Mouse (Mus musculus) MEL (cell line): ENCODE data around the gene Fbn1. TPM values are rescaled to one million over a fixed set of nuclear protein-coding genes. Genes with fewer than 3 reads are reported as not detected.

Experiments
- DNase-seq: peaks from one replicate; pipeline ENCODE4 v3.0.0; 2011; ENCODE audit warnings: low read depth, low spot score
- H3K27ac ChIP-seq: 2 replicates; pipeline ENCODE4 v1.5.1; 2012; ENCODE audit warnings: low read depth, mild to moderate bottlenecking, control low read depth, low read length, moderate library complexity; ENCODE audit not compliant: control insufficient read depth
- H3K27me3 ChIP-seq, 2 experiments: fragments of 150-350 bp in 1 of 2; sonication (generic) in 1 of 2; 2 replicates each; pipeline ENCODE4 v1.6.1; 2012; ENCODE audit warnings: low read length in 2 of 2, mild to moderate bottlenecking in 2 of 2, improper control_type of control experiment in 1 of 2, moderate library complexity in 1 of 2; ENCODE audit not compliant: insufficient read depth in 2 of 2, control insufficient read depth in 1 of 2
- H3K36me3 ChIP-seq, 2 experiments: 2 replicates each; pipeline ENCODE4 v1.6.1; 2012 to 2014; ENCODE audit warnings: low read length in 2 of 2, improper control_type of control experiment in 1 of 2, inconsistent platforms in 1 of 2, mild to moderate bottlenecking in 1 of 2; ENCODE audit not compliant: insufficient read depth in 2 of 2, control insufficient read depth in 1 of 2
- H3K4me1 ChIP-seq, 2 experiments: fragments of 150-350 bp in 1 of 2; sonication (generic) in 1 of 2; 2 replicates each; pipeline ENCODE4 v1.6.1; 2012; ENCODE audit warnings: low read length in 2 of 2, improper control_type of control experiment in 1 of 2, mild to moderate bottlenecking in 1 of 2; ENCODE audit not compliant: insufficient read depth in 2 of 2, control insufficient read depth in 1 of 2
- H3K4me3 ChIP-seq, 2 experiments: fragments of 150-350 bp in 1 of 2; sonication (generic) in 1 of 2; 2 replicates each; pipeline ENCODE4 v1.5.1; 2012; ENCODE audit warnings: low read depth in 2 of 2, low read length in 2 of 2, mild to moderate bottlenecking in 2 of 2, moderate library complexity in 2 of 2, control low read depth in 1 of 2, improper control_type of control experiment in 1 of 2; ENCODE audit not compliant: control insufficient read depth in 1 of 2, insufficient read depth in 1 of 2
- H3K79me2 ChIP-seq: 2 replicates; pipeline ENCODE4 v1.6.1; 2012; ENCODE audit warnings: mild to moderate bottlenecking, low read length, moderate library complexity; ENCODE audit not compliant: control insufficient read depth, poor library complexity, insufficient read depth
- H3K9ac ChIP-seq: 2 replicates; pipeline ENCODE4 v1.6.1; 2012; ENCODE audit warnings: low read depth, mild to moderate bottlenecking, control low read depth, low read length, moderate library complexity; ENCODE audit not compliant: control insufficient read depth, poor library complexity, severe bottlenecking
- H3K9me3 ChIP-seq: fragments of 150-350 bp; sonication (generic); replicated peaks from 2 replicates; pipeline ENCODE4 v1.6.1; 2012; ENCODE audit warnings: mild to moderate bottlenecking, low read length, improper control_type of control experiment, moderate library complexity; ENCODE audit not compliant: insufficient read depth
- CHD2 ChIP-seq: IDR thresholded peaks from 2 replicates; pipeline ENCODE4 v1.6.1; 2011; ENCODE audit warnings: low read length, improper control_type of control experiment
- CTCF ChIP-seq, 3 experiments: IDR thresholded peaks in 2 of 3; conservative IDR thresholded peaks in 1 of 3; 2 replicates each; pipeline ENCODE4 v1.5.1; 2011 to 2012; ENCODE audit warnings: low read length in 3 of 3, low read depth in 2 of 3, mild to moderate bottlenecking in 2 of 3, improper control_type of control experiment in 1 of 3, inconsistent platforms in 1 of 3, mixed read lengths in 1 of 3, moderate library complexity in 1 of 3; ENCODE audit not compliant: control insufficient read depth in 1 of 3, insufficient read depth in 1 of 3, poor library complexity in 1 of 3, severe bottlenecking in 1 of 3
- E2F4 ChIP-seq: IDR thresholded peaks from 2 replicates; pipeline ENCODE4 v1.6.1; 2011; ENCODE audit warnings: low read depth, low read length, improper control_type of control experiment, borderline replicate concordance
- GATA1 ChIP-seq: IDR thresholded peaks from 2 replicates; pipeline ENCODE4 v1.6.1; 2011; ENCODE audit warnings: low read depth, low read length, improper control_type of control experiment
- MAFK ChIP-seq: IDR thresholded peaks from 2 replicates; pipeline ENCODE4 v1.6.1; 2011; ENCODE audit warnings: low read depth, mild to moderate bottlenecking, low read length, improper control_type of control experiment, borderline replicate concordance
- MAX ChIP-seq: IDR thresholded peaks from 2 replicates; pipeline ENCODE4 v1.6.1; 2011; ENCODE audit warnings: low read length, improper control_type of control experiment
- MAZ ChIP-seq: IDR thresholded peaks from 2 replicates; pipeline ENCODE4 v1.6.1; 2012; ENCODE audit warnings: low read depth, mild to moderate bottlenecking, inconsistent platforms, low read length, improper control_type of control experiment
- MEF2A ChIP-seq: IDR thresholded peaks from 2 replicates; pipeline ENCODE4 v1.6.1; 2014; ENCODE audit warnings: low read depth, mild to moderate bottlenecking, inconsistent platforms, low read length, improper control_type of control experiment; ENCODE audit not compliant: poor library complexity, insufficient replicate concordance, severe bottlenecking; ENCODE audit errors: extremely low read depth
- MXI1 ChIP-seq: IDR thresholded peaks from 2 replicates; pipeline ENCODE4 v1.6.1; 2011; ENCODE audit warnings: mild to moderate bottlenecking, low read depth, low read length, improper control_type of control experiment
- MYC ChIP-seq: IDR thresholded peaks from 2 replicates; pipeline ENCODE4 v1.6.1; 2011; ENCODE audit warnings: low read depth, mild to moderate bottlenecking, low read length, improper control_type of control experiment, moderate library complexity
- NELFE ChIP-seq: IDR thresholded peaks from 2 replicates; pipeline ENCODE4 v1.6.1; 2011; ENCODE audit warnings: low read depth, low read length, improper control_type of control experiment
- RAD21 ChIP-seq: IDR thresholded peaks from 2 replicates; pipeline ENCODE4 v1.6.1; 2011; ENCODE audit warnings: mild to moderate bottlenecking, low read depth, low read length, improper control_type of control experiment
- RCOR1 ChIP-seq: IDR thresholded peaks from 2 replicates; pipeline ENCODE4 v1.6.1; 2012; ENCODE audit warnings: low read depth, mild to moderate bottlenecking, inconsistent platforms, low read length, improper control_type of control experiment
- SIN3A ChIP-seq: IDR thresholded peaks from 2 replicates; pipeline ENCODE4 v1.6.1; 2012; ENCODE audit warnings: low read length, improper control_type of control experiment, inconsistent platforms
- SMC3 ChIP-seq: IDR thresholded peaks from 2 replicates; pipeline ENCODE4 v1.6.1; 2011; ENCODE audit warnings: low read depth, low read length, improper control_type of control experiment
- TBP ChIP-seq: IDR thresholded peaks from 2 replicates; pipeline ENCODE4 v1.8.0; 2011; ENCODE audit warnings: low read depth, low read length, improper control_type of control experiment
- UBTF ChIP-seq: IDR thresholded peaks from 2 replicates; pipeline ENCODE4 v1.6.1; 2012; ENCODE audit warnings: low read depth, mild to moderate bottlenecking, inconsistent platforms, low read length, improper control_type of control experiment, moderate library complexity, borderline replicate concordance; ENCODE audit not compliant: insufficient read depth
- USF1 ChIP-seq: IDR thresholded peaks from 2 replicates; pipeline ENCODE4 v1.6.1; 2014; ENCODE audit warnings: low read depth, mild to moderate bottlenecking, inconsistent platforms, low read length, improper control_type of control experiment, moderate library complexity
- ZC3H11A ChIP-seq: IDR thresholded peaks from 2 replicates; pipeline ENCODE4 v1.6.1; 2012; ENCODE audit warnings: low read depth, mild to moderate bottlenecking, inconsistent platforms, low read length, improper control_type of control experiment
- polyA plus RNA-seq, 2 experiments: library from polyadenylated mRNA; stranded (reverse) in 1 of 2; unstranded in 1 of 2; fragments of >175 nt in 1 of 2; fragments of >200 nt in 1 of 2; gene quantifications; 2 replicates each; pipeline versions ENCODE4 v1.2.1 to v1.2.4; 2012; ENCODE audit warnings: low replicate concordance in 2 of 2, low read depth in 1 of 2; ENCODE audit not compliant: insufficient read length in 2 of 2, insufficient read depth in 1 of 2, missing spikeins in 1 of 2
- total RNA-seq: library from RNA; depleted of rRNA; stranded (reverse); fragments of 300-350 nt; gene quantifications from 2 replicates; pipeline ENCODE4 v1.2.3, GENCODE M21; 2012

Fbn1 gene
- total and polyA plus RNA-seq, 3 experiments: 0.01 TPM; not detected in 2

- H3K36me3 ChIP-seq: no peaks in the 10 kb centered on the region
These were observed 123.4 kb downstream of the Fbn1 start for GRCm38 (mm10) chr2:125384415-125384814.

GRCm38 (mm10) chr2:125383273-125383641 is 124.5 kb downstream of the Fbn1 start:
- no peaks in the 10 kb centered on the region; a peak in 2 of 4 replicates for H3K27me3 ChIP-seq
- no peaks in the 10 kb centered on the region for H3K4me1 ChIP-seq
- H3K9ac ChIP-seq: no peak overlapping the region
- H3K27ac ChIP-seq: no peak overlapping the region
- TF ChIP-seq SMC3 (no peak), GATA1 (no peak)
- H3K4me3 ChIP-seq: no peak overlapping the region
- H3K9me3 ChIP-seq: no peaks in the 10 kb centered on the region
- H3K36me3 ChIP-seq: no peaks in the 10 kb centered on the region
- no peaks in the 10 kb centered on the region for H3K79me2 ChIP-seq
- no peak for DNase-seq

More at GRCm38 (mm10) chr2:125384415-125384814, 123.4 kb downstream of the Fbn1 start:
- Histone ChIP-seq H3K4me3 (no peak overlapping the region), H3K9me3 (no peaks in the 10 kb centered on the region), H3K79me2 (no peaks in the 10 kb centered on the region), H3K27me3 (no peaks in the 10 kb centered on the region; a peak in 2 of 4 replicates), H3K4me1 (no peaks in the 10 kb centered on the region), H3K27ac (no peak overlapping the region), H3K9ac (no peak overlapping the region)
- no peak for DNase-seq
- TF ChIP-seq TBP (no peak), MAFK (no peak), CHD2 (no peak), UBTF (no peak), RAD21 (no peak), NELFE (no peak), MYC (no peak), SIN3A (no peak), RCOR1 (no peak), MXI1 (no peak), MAZ (no peak), ZC3H11A (no peak), CTCF (IDR thresholded peaks at IDR 0.05 in 2 of 3, conservative IDR thresholded peaks at IDR 0.05 in 1 of 3; ENCODE audit: control insufficient read depth in 1 of 3, insufficient read depth in 1 of 3, low read depth in 2 of 3, low read length in 3 of 3, poor library complexity in 1 of 3, severe bottlenecking in 1 of 3) (no peak), USF1 (no peak), E2F4 (no peak), MEF2A (no peak), MAX (no peak)
- TF ChIP-seq, all 39 proteins: peak for 0
